Mouse (Mus musculus): ENCODE measurements around the gene Gm47996.

DNA sequence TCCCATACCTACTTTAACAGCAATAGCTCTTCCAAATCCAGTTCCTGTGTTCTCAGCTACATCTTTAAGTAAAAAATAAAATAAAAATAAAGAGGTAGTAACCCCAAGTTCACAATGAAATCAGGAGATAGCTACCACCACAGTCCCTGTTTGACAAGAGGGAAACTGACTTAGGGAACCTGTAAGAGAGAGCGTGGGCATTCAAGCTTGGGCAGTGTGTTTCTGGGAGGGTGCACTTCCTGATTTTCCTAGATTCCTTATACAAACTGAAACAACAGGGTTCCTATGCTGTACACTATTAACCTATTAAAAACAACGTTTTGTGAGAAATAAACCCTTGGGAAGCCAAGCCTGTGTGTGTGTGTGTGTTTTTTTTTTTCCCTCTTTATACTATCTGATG is 4.9 kb downstream of the Gm47996 start:
- TF ChIP-seq FLI1 (IDR thresholded peaks at IDR 0.05; ENCODE audit: low read length) (no peak), GATA1 (IDR thresholded peaks at IDR 0.05; ENCODE audit: borderline replicate concordance, low read length) (no peak)

Data from megakaryocyte, embryonic 14.5 days (primary cell).